11 mouse cellular contexts compared by ENCODE assay signal in the genomic region with DNA sequence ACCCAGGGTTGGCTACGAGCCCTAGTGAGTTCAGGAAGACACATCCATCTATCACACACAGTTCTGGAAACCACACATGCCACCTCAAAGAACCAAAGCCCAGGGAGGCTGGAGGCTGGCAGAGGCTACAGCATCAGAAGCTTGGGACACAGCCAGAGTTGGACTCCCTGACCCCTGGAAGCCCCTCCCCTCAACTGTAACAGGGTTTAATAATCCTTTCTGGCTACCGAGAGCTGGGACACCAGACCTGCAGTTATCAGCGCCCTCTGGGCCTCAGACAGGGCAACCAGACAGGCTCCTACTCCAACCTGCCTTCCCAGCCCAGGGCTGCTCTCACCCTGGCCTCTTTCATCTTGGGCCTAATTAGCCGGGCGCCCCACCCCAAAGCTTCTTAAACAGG. TPM values are rescaled to one million over a fixed set of nuclear protein-coding genes. Genes with fewer than 3 reads are reported as not detected.
A peak's percentile ranks its signal among the peaks of the same experiment; 100 is the strongest.
DNase-seq lines count a peak whose midpoint lies in the region; ATAC-seq and TF ChIP-seq lines count a peak whose summit lies in the region.
"Had no signal": no experiment of that assay in that cellular context is flagged by ENCODE, and none has a peak within 500 bp of the region (broad histone marks: within the 10 kb centered on the region; RNA-seq: fewer than 3 reads in every experiment).

No protein-coding gene starts in this region.

- no peaks in the 10 kb centered on the region for H3K9me3 ChIP-seq in forebrain, embryonic 10.5 days
- no peaks in the 10 kb centered on the region for H3K9me3 ChIP-seq in forebrain, postnatal 0 days (ENCODE audit: low read length)

- H3K4me3 ChIP-seq in forebrain, embryonic 10.5 days = peak overlapping the region; percentile 82
- no peak overlapping the region for H3K4me3 ChIP-seq in forebrain, postnatal 0 days (ENCODE audit: low read depth, low read length)

- H3K9ac ChIP-seq in forebrain, postnatal 0 days = no peak overlapping the region

- H3K4me2 ChIP-seq in forebrain, postnatal 0 days (ENCODE audit: low read depth) = no peak overlapping the region

- no peak for DNase-seq in forebrain, embryonic 10.5 days (ENCODE audit: extremely low spot score, low spot score)
- no peak for DNase-seq in forebrain, postnatal 0 days
- DNase-seq in thymus, postnatal 14 days = peak; percentile 8
- DNase-seq in thymus, postnatal 25 days = no peak
- DNase-seq in kidney, postnatal 36 days = peak; percentile 81 to 83
- DNase-seq in yolk sac, embryonic 10.5 days (ENCODE audit: low spot score) = peak; percentile 57
- no peak for DNase-seq in left cerebral cortex, adult 8-10 months (ENCODE audit: low spot score in 2 of 2)
- DNase-seq in T-cell, adult 2 months (ENCODE audit: low spot score) = no peak
- DNase-seq: adrenal gland, postnatal 25 days; embryo, embryonic 11 days; lung, adult 2 months had no signal

- no peak overlapping the region for H3K27ac ChIP-seq in forebrain, embryonic 10.5 days
- no peak overlapping the region for H3K27ac ChIP-seq in forebrain, postnatal 0 days (ENCODE audit: low read depth, low read length)

- ATAC-seq in forebrain, postnatal 0 days = no peak

- no peak for TF ChIP-seq CTCF in forebrain, postnatal 0 days (IDR thresholded peaks at IDR 0.05; ENCODE audit: low read depth)

- WGBS in forebrain, embryonic 10.5 days = 56% methylated on average over 5 of the region's 5 CpGs
- 58% methylated on average over 5 of the region's 5 CpGs for WGBS in forebrain, postnatal 0 days

- H3K4me1 ChIP-seq in forebrain, embryonic 10.5 days = peaks cover 32% of the 10 kb centered on the region
- H3K4me1 ChIP-seq in forebrain, postnatal 0 days (ENCODE audit: insufficient read depth) = peaks cover 8% of the 10 kb centered on the region; the same call in 1 of the 2 replicates

- 0 out of 2 replicates have a peak, but pooled peaks cover 4% of the 10 kb centered on the region for H3K36me3 ChIP-seq in forebrain, embryonic 10.5 days (replicated peaks)
- peaks cover 19% of the 10 kb centered on the region; the same call in 1 of the 2 replicates for H3K36me3 ChIP-seq in forebrain, postnatal 0 days (ENCODE audit: insufficient read depth)

- peaks cover 74% of the 10 kb centered on the region for H3K27me3 ChIP-seq in forebrain, embryonic 10.5 days (ENCODE audit: poor library complexity, severe bottlenecking)
- peaks cover 13% of the 10 kb centered on the region for H3K27me3 ChIP-seq in forebrain, postnatal 0 days (ENCODE audit: insufficient read depth, low read length)

RNA-seq across cellular contexts. Expression of gene Ap5b1, which starts 1.5 kb away (rescaled TPM):
- polyA plus RNA-seq in forebrain, embryonic 10.5 days (2016; fragmentation: Nextera tagmentation; extraction: Ambion mirVana) = 2.0 TPM in 2 replicates
- total RNA-seq in forebrain, postnatal 0 days (2014; rRNA removed) = 9.0 and 9.5 TPM in 2 replicates
- polyA plus RNA-seq in forebrain, postnatal 0 days (2015; fragmentation: Nextera tagmentation; extraction: Ambion mirVana) = 1.2 and 1.6 TPM in 2 replicates
- total RNA-seq in left cerebral cortex, adult 8-10 months (2022) = 1 to 10 TPM; 6.9 to 9.1 (median 7.8) TPM

RNA-seq across cellular contexts. Expression of gene Ovol1, which starts 5.9 kb away (rescaled TPM):
- polyA plus RNA-seq in forebrain, embryonic 10.5 days (2016; fragmentation: Nextera tagmentation; extraction: Ambion mirVana) = 0.37 and 0.52 TPM in 2 replicates
- not detected in 2 replicates for total RNA-seq in forebrain, postnatal 0 days (2014; rRNA removed)
- 0.11 and 0.21 TPM in 2 replicates for polyA plus RNA-seq in forebrain, postnatal 0 days (2015; fragmentation: Nextera tagmentation; extraction: Ambion mirVana)
- total RNA-seq in left cerebral cortex, adult 8-10 months (2022) = not detected
- total RNA-seq: adrenal gland, postnatal 25 days had no signal

RNA-seq across cellular contexts. Expression of gene Rnaseh2c, which starts 35.4 kb away (rescaled TPM):
- 187 and 200 TPM in 2 replicates for polyA plus RNA-seq in forebrain, embryonic 10.5 days (2016; fragmentation: Nextera tagmentation; extraction: Ambion mirVana)
- total RNA-seq in forebrain, postnatal 0 days (2014; rRNA removed) = 29.0 and 34.1 TPM in 2 replicates
- 49.8 and 59.9 TPM in 2 replicates for polyA plus RNA-seq in forebrain, postnatal 0 days (2015; fragmentation: Nextera tagmentation; extraction: Ambion mirVana)
- 10 to 100 TPM; 68.0 to 88.2 (median 72.1) TPM for total RNA-seq in left cerebral cortex, adult 8-10 months (2022)

RNA-seq across cellular contexts. Expression of gene Kat5, which starts 43.7 kb away (rescaled TPM):
- polyA plus RNA-seq in forebrain, embryonic 10.5 days (2016; fragmentation: Nextera tagmentation; extraction: Ambion mirVana) = 64.9 and 67.9 TPM in 2 replicates
- 131 and 150 TPM in 2 replicates for total RNA-seq in forebrain, postnatal 0 days (2014; rRNA removed)
- polyA plus RNA-seq in forebrain, postnatal 0 days (2015; fragmentation: Nextera tagmentation; extraction: Ambion mirVana) = 62.8 and 72.6 TPM in 2 replicates
- 100 to 1,000 TPM in 1 of 4 experiments, 10 to 100 TPM in 3; 87.3 to 115 (median 97.0) TPM for total RNA-seq in left cerebral cortex, adult 8-10 months (2022)

RNA-seq across cellular contexts. Expression of gene Snx32, which starts 56.0 kb away (rescaled TPM):
- 7.0 and 7.9 TPM in 2 replicates for polyA plus RNA-seq in forebrain, embryonic 10.5 days (2016; fragmentation: Nextera tagmentation; extraction: Ambion mirVana)
- total RNA-seq in forebrain, postnatal 0 days (2014; rRNA removed) = 77.7 and 85.6 TPM in 2 replicates
- polyA plus RNA-seq in forebrain, postnatal 0 days (2015; fragmentation: Nextera tagmentation; extraction: Ambion mirVana) = 64.1 and 68.1 TPM in 2 replicates
- total RNA-seq in left cerebral cortex, adult 8-10 months (2022) = 10 to 100 TPM; 82.4 to 93.9 (median 89.3) TPM

Comparison
In these comparisons a context has a peak if more than half of its experiments do, and no peak if none do; other contexts are left out.
1. DNase-seq: peak in thymus, postnatal 14 days (single experiment), kidney, postnatal 36 days (2 of 2) and yolk sac, embryonic 10.5 days (single experiment); none in forebrain, embryonic 10.5 days (single experiment), forebrain, postnatal 0 days (single experiment), thymus, postnatal 25 days (single experiment), left cerebral cortex, adult 8-10 months (0 of 2) and T-cell, adult 2 months (single experiment).